Mouse (Mus musculus): ENCODE data around the gene Zfp526.

Gene Zfp526

GRCm38 (mm10) chr7:25209161-25209622 lies 12.0 kb upstream of the Zfp526 start:
- no peak for DNase-seq (ENCODE audit: low spot score)

GRCm38 (mm10) chr7:25210482-25210881 lies 10.7 kb upstream of the Zfp526 start:
- no peak for DNase-seq (ENCODE audit: low spot score)

GRCm38 (mm10) chr7:25213099-25213498 lies 8.1 kb upstream of the Zfp526 start:
- DNase-seq (ENCODE audit: low spot score) = no peak

GRCm38 (mm10) chr7:25214172-25214571 lies 7.1 kb upstream of the Zfp526 start:
- no peak for DNase-seq (ENCODE audit: low spot score)

- DNase-seq (ENCODE audit: low spot score) = no peak
Measured at GRCm38 (mm10) chr7:25217653-25218395, 3.4 kb upstream of the Zfp526 start.

GRCm38 (mm10) chr7:25218705-25219415 lies 2.4 kb upstream of the Zfp526 start:
- no peak for DNase-seq (ENCODE audit: low spot score)

- DNase-seq (ENCODE audit: low spot score) = no peak
Measured at GRCm38 (mm10) chr7:25219416-25219750, 1.8 kb upstream of the Zfp526 start.

- DNase-seq (ENCODE audit: low spot score) = peak; percentile 90
Measured at GRCm38 (mm10) chr7:25219756-25220456, 1.3 kb upstream of the Zfp526 start.

- no peak for DNase-seq (ENCODE audit: low spot score)
Measured at GRCm38 (mm10) chr7:25220457-25221101, 646 bp upstream of the Zfp526 start, which contains the start of gene Dedd2. Gene Dedd2 (minus strand): TSS chr7:25220615.

GRCm38 (mm10) chr7:25222275-25222967 lies 1.2 kb downstream of the Zfp526 start:
- no peak for DNase-seq (ENCODE audit: low spot score)

- no peak for DNase-seq (ENCODE audit: low spot score)
Measured at GRCm38 (mm10) chr7:25227523-25228300, 6.5 kb downstream of the Zfp526 start.

- DNase-seq (ENCODE audit: low spot score) = no peak
Measured at GRCm38 (mm10) chr7:25230690-25231285, 9.6 kb downstream of the Zfp526 start.

GRCm38 (mm10) chr7:25232101-25232648 lies 10.9 kb downstream of the Zfp526 start:
- DNase-seq (ENCODE audit: low spot score) = no peak

- DNase-seq (ENCODE audit: low spot score) = no peak
Measured at GRCm38 (mm10) chr7:25233061-25233460, 11.8 kb downstream of the Zfp526 start.

GRCm38 (mm10) chr7:25235526-25235925 lies 14.3 kb downstream of the Zfp526 start:
- no peak for DNase-seq (ENCODE audit: low spot score)

GRCm38 (mm10) chr7:25237249-25238014 lies 16.2 kb downstream of the Zfp526 start, which contains the start of gene Gsk3a:
Gene Gsk3a (minus strand): TSS chr7:25237851.
- DNase-seq (ENCODE audit: low spot score) = peak; percentile 96

- peak; percentile 95 for DNase-seq (ENCODE audit: low spot score)
Measured at GRCm38 (mm10) chr7:25238015-25238706, 16.9 kb downstream of the Zfp526 start.

GRCm38 (mm10) chr7:25238829-25239623 lies 17.8 kb downstream of the Zfp526 start:
- DNase-seq (ENCODE audit: low spot score) = no peak

Measured in left cerebral cortex, adult 11 months (tissue).